Mouse (Mus musculus) olfactory bulb, adult 2 months (tissue): ENCODE data around the gene Gucy2e.

ENCODE experiments used
- CTCF ChIP-seq: fragments of 200-500 bp; IDR thresholded peaks from 2 replicates; pipeline ENCODE4 v1.5.1; 2012; ENCODE audit warnings: low read depth, mild to moderate bottlenecking, low read length, moderate library complexity; ENCODE audit not compliant: insufficient read depth
- POLR2A ChIP-seq: fragments of 200-500 bp; IDR thresholded peaks from 2 replicates; pipeline ENCODE4 v1.6.1; 2012; ENCODE audit warnings: mild to moderate bottlenecking, low read depth, low read length, moderate library complexity; ENCODE audit not compliant: insufficient read depth

GRCm38 (mm10) chr11:69249131-69249530 lies 12.3 kb upstream of the Gucy2e start:
- no peak for TF ChIP-seq CTCF
- no peak for TF ChIP-seq POLR2A
